Mouse (Mus musculus): Measurements from ENCODE around the gene Osgepl1.

GRCm38 (mm10) chr1:53272646-53273045 is 40.8 kb upstream of the Osgepl1 start:
- no peak for TF ChIP-seq CTCF (IDR thresholded peaks at IDR 0.05; ENCODE audit: insufficient read depth, low read length)
- no peak for TF ChIP-seq POLR2A (IDR thresholded peaks at IDR 0.05; ENCODE audit: borderline replicate concordance, extremely low read depth, low read depth, low read length)

All from lung, adult 2 months (tissue).